Mouse (Mus musculus): Measurements from ENCODE around the gene Cntnap5b. TPM values are rescaled to one million over a fixed set of nuclear protein-coding genes. Genes with fewer than 3 reads are reported as not detected.

The Cntnap5b gene
- polyA plus RNA-seq, 1 experiment from 2014 or later: 2.8 TPM

DNA sequence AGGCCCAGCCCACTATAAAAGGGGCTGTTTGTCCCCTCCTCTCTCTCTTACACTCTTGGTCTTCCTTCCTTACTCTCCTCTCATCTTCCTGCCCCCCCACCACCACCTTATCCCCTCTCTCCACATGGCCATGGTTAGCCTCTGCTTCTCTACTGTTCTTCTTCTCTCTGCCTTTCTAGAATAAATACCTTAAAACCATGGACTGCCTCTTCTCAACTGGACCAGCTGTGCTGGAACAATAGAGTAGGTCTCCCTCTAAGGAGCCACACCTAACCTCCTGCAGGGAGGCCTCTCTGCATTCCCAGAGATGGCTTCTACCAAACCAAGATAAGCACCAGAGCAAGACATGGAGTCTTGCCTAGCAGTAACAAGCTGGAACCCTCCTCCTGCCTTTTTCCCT, 737.3 kb downstream of the Cntnap5b start:
- Histone ChIP-seq H3K4me2 (no peak overlapping the region), H3K4me3 (replicated peaks) (no peak overlapping the region), H3K9me3 (replicated peaks) (no peaks in the 10 kb centered on the region), H3K27ac (replicated peaks) (no peak overlapping the region), H3K9ac (replicated peaks) (no peak overlapping the region), H3K36me3 (no peaks in the 10 kb centered on the region), H3K4me1 (no peaks in the 10 kb centered on the region), H3K27me3 (replicated peaks) (no peaks in the 10 kb centered on the region)
- no peak for ATAC-seq (ENCODE audit: low FRiP score)

Measured in neural tube, embryonic 15.5 days (tissue).